Comparison of ENCODE assay signal across 10 mouse cellular contexts in the genomic region with DNA sequence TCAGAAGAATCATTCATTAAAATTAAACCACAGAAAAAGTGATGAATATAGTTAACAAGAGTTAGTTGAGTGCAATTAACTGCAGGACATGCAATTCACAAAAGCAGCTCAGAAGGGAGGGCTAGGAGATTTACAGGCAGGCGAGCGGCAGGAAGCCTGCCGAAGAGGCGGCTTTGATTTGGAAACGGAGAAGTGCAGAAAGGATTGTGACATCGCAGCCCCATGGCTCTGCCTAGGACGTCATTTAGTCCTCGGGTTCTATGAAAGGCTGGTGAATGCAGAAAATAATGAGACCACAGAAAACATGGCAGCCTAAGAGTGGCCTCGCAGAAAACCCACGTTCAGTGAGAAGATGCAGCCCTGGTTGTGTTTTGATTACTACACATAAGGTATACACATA. TPM values are rescaled to one million over a fixed set of nuclear protein-coding genes. Genes with fewer than 3 reads are reported as not detected.
DNase-seq lines count a peak whose midpoint lies in the region.
"Had no signal": no experiment of that assay in that cellular context is flagged by ENCODE, and none has a peak within 500 bp of the region (broad histone marks: within the 10 kb centered on the region; RNA-seq: fewer than 3 reads in every experiment).

No protein-coding gene starts in this region.

- intact Hi-C loops in heart, postnatal 25 days (cut with DNase I) = no loop called here

- peak; percentile 32 for DNase-seq in heart, adult 8-10 months (ENCODE audit: low spot score)
- no peak for DNase-seq in heart, postnatal 25 days (ENCODE audit: low spot score)
- DNase-seq in ovary, postnatal 36 days (ENCODE audit: low spot score) = peak; percentile 38
- DNase-seq in ovary, postnatal 14 days (ENCODE audit: low spot score) = no peak
- peak; percentile 18 for DNase-seq in heart, postnatal 4 days
- no peak for DNase-seq in testis, postnatal 14 days (ENCODE audit: low spot score)
- no peak for DNase-seq in thymus, adult 18-20 months
- DNase-seq in layer of hippocampus, adult 9-10 months (ENCODE audit: low spot score) = no peak
- DNase-seq: cerebellum, adult 9-10 months; kidney, adult 11 months had no signal

RNA-seq across cellular contexts. Expression of gene Rbm47, which starts 34.3 kb away (rescaled TPM):
- total RNA-seq in heart, adult 8-10 months (2022) = 1 to 10 TPM; 1.2 to 2.2 (median 1.5) TPM
- 1 to 10 TPM; 1.7 to 2.8 TPM for total RNA-seq in heart, postnatal 25 days (2021)
- 1 to 10 TPM; 1.8 to 2.9 TPM for total RNA-seq in heart, postnatal 4 days (2021)

Comparison
In these comparisons a context has a peak if more than half of its experiments do, and no peak if none do; other contexts are left out.
1. DNase-seq: peak in heart, adult 8-10 months (single experiment), ovary, postnatal 36 days (single experiment) and heart, postnatal 4 days (single experiment); none in heart, postnatal 25 days (single experiment), ovary, postnatal 14 days (single experiment), testis, postnatal 14 days (single experiment), thymus, adult 18-20 months (0 of 2) and layer of hippocampus, adult 9-10 months (single experiment).